Mouse (Mus musculus) hindbrain, embryonic 15.5 days (tissue): ENCODE results near the gene Cntnap2. TPM values are rescaled to one million over a fixed set of nuclear protein-coding genes. Genes with fewer than 3 reads are reported as not detected.

ENCODE experiments used
- ATAC-seq: fragments of 200-750 bp; cut with Nextera tagmentation; 2 replicates; pipeline ENCODE4 v1.8.0; 2017; ENCODE audit warnings: low read depth, moderate number of reproducible peaks, moderate TSS enrichment; ENCODE audit not compliant: low FRiP score
- H3K27ac ChIP-seq: fragments of 300-500 bp; sonication (generic); replicated peaks from 2 replicates; pipeline ENCODE4 v1.5.1; 2015; ENCODE audit warnings: mild to moderate bottlenecking, inconsistent platforms
- H3K27me3 ChIP-seq: fragments of 300-500 bp; sonication (generic); 2 replicates; pipeline ENCODE4 v1.6.1; 2015; ENCODE audit warnings: control low read depth, inconsistent platforms
- H3K36me3 ChIP-seq: fragments of 300-500 bp; sonication (generic); 2 replicates; pipeline ENCODE4 v1.6.1; 2015; ENCODE audit warnings: control low read depth, inconsistent platforms
- H3K4me1 ChIP-seq: fragments of 300-500 bp; sonication (generic); replicated peaks from 2 replicates; pipeline ENCODE4 v1.6.1; 2015; ENCODE audit warnings: control low read depth, inconsistent platforms
- H3K4me2 ChIP-seq: fragments of 300-500 bp; sonication (generic); 2 replicates; pipeline ENCODE4 v1.6.1; 2015; ENCODE audit warnings: moderate library complexity, mild to moderate bottlenecking, inconsistent platforms
- H3K4me3 ChIP-seq: fragments of 300-500 bp; sonication (generic); 2 replicates; pipeline ENCODE4 v1.5.1; 2015; ENCODE audit warnings: mild to moderate bottlenecking, inconsistent platforms
- H3K9ac ChIP-seq: fragments of 300-500 bp; sonication (generic); 2 replicates; pipeline ENCODE4 v1.6.1; 2015; ENCODE audit warnings: inconsistent platforms
- H3K9me3 ChIP-seq: fragments of 300-500 bp; sonication (generic); 2 replicates; pipeline ENCODE4 v1.6.1; 2016; ENCODE audit warnings: control low read depth, inconsistent platforms
- whole genome bisulfite sequencing: fragments of 180-500 bp; shearing (Covaris S2); methylation state at CpG from one replicate; pipeline ENCODE4 v1.1.7; 2015; 5-methylcytosine and 5-hydroxymethylcytosine counted together
- polyA plus RNA-seq: library from polyadenylated mRNA; unstranded; fragments of >200 nt; fragmentation: Nextera tagmentation; extraction: Ambion mirVana; gene quantifications from 2 replicates; pipeline ENCODE4 v1.2.1, GENCODE M21; 2015

Gene Cntnap2
- polyA plus RNA-seq, 1 experiment from 2014 or later = 56.5 TPM

DNA sequence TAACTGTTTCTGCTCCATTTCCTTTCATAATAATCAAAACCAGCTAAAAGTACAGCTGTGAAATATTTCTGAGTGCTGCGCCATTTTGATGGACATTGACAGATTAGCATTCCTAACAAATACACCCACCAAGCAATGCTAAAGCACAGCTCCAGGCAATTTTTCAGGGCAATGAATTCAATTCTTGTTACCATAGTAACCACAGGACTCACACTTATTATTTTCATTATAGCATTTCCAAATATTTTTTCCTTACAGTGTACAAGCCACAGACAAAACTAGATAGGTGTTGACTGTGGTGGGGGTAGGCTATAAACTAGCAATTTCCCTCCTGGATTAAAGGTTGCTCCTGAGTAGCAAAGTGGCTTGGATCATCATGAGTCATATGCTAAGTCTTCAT, 2284.1 kb downstream of the Cntnap2 start:
- Histone ChIP-seq H3K4me2 (no peak overlapping the region), H3K4me1 (0 out of 2 replicates have a peak, but pooled peaks cover 3% of the 10 kb centered on the region), H3K9ac (no peak overlapping the region), H3K4me3 (no peak overlapping the region), H3K36me3 (no peaks in the 10 kb centered on the region), H3K27me3 (no peaks in the 10 kb centered on the region), H3K9me3 (no peaks in the 10 kb centered on the region), H3K27ac (no peak overlapping the region)
- 80% methylated on average over 1 of the region's 1 CpGs for WGBS
- ATAC-seq = no peak

DNA sequence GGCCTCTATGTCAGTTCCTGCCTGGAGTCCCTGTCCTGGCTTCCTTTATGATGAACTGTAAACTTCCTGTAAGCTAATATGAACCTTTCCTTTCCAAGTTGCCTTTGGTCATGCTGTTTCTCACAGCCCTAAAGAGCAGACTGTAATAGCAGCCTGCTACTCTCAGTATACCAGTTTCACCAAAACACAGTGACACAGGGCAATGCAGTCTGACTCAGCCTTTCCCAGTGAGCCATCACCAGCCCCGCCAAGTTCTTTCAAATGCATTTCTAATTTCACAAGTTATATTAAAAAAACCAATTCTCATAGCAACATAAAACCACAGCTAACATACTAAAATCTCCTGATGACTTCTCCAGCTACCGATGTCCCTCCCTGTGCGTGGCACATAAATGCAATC, 2285.5 kb downstream of the Cntnap2 start:
- H3K4me3 ChIP-seq = no peak overlapping the region
- no peak overlapping the region for H3K27ac ChIP-seq
- H3K9me3 ChIP-seq = no peaks in the 10 kb centered on the region
- 0 out of 2 replicates have a peak, but pooled peaks cover 3% of the 10 kb centered on the region for H3K4me1 ChIP-seq
- H3K36me3 ChIP-seq = no peaks in the 10 kb centered on the region
- H3K9ac ChIP-seq = no peak overlapping the region
- 84% methylated on average over 3 of the region's 3 CpGs for WGBS
- ATAC-seq = no peak
- H3K4me2 ChIP-seq = no peak overlapping the region
- no peaks in the 10 kb centered on the region for H3K27me3 ChIP-seq

DNA sequence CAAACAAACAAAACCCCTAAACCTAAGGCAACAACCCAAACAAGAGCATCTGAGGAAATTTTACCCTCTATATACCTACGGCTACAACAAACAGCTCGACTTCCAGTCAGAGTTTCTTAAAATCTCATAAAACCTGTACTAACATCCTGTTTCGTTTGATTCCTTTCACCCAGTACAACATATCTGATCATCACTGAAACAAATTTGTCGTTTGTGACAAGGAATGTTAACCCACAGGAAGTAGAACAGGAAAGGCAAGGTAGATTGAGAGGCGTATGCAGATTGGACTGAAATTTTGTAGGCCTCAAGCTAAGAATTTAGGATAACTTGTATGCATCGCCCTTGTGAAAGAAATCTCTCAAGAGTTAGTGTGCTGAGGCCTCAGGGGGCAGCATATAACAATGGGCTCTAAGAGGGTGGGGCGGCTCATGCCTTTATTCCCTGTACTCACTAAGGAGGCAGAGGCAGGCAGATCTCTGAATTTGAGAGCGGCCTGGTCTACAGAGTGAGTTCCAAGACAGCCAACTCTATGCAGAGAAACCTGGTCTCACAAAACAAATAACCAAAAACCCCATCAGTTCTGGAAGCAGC, 2291.0 kb downstream of the Cntnap2 start:
- Histone ChIP-seq H3K36me3 (no peaks in the 10 kb centered on the region), H3K4me1 (0 out of 2 replicates have a peak, but pooled peaks cover 3% of the 10 kb centered on the region), H3K4me2 (no peak overlapping the region), H3K4me3 (no peak overlapping the region), H3K9ac (no peak overlapping the region), H3K27ac (no peak overlapping the region), H3K9me3 (no peaks in the 10 kb centered on the region), H3K27me3 (no peaks in the 10 kb centered on the region)
- no peak for ATAC-seq
- WGBS = 93% methylated on average over 8 of the region's 8 CpGs
